Mouse (Mus musculus) embryonic facial prominence, embryonic 11.5 days (tissue): Measurements from ENCODE around the gene Cdc7. TPM values are rescaled to one million over a fixed set of nuclear protein-coding genes. Genes with fewer than 3 reads are reported as not detected.

ENCODE experiments used
- ATAC-seq: fragments of 200-750 bp; cut with Nextera tagmentation; replicated peaks from 2 replicates; pipeline ENCODE4 v1.8.0; 2017; ENCODE audit warnings: low read depth; ENCODE audit not compliant: insufficient number of reproducible peaks, low FRiP score, low TSS enrichment
- DNase-seq: peaks from one replicate; pipeline ENCODE4 v3.0.0-alpha.2; 2015; ENCODE audit warnings: low spot score
- H3K27ac ChIP-seq: fragments of 300-500 bp; sonication (generic); replicated peaks from 2 replicates; pipeline ENCODE4 v1.5.1; 2014; ENCODE audit warnings: mild to moderate bottlenecking, low read depth, low read length, control low read depth
- H3K27me3 ChIP-seq: fragments of 300-500 bp; sonication (generic); 2 replicates; pipeline ENCODE4 v1.6.1; 2014; ENCODE audit warnings: mild to moderate bottlenecking, low read length, moderate library complexity, mixed read lengths; ENCODE audit not compliant: control insufficient read depth, insufficient read depth
- H3K36me3 ChIP-seq: fragments of 300-500 bp; sonication (generic); replicated peaks from 2 replicates; pipeline ENCODE4 v1.6.1; 2014; ENCODE audit warnings: low read depth, mild to moderate bottlenecking, low read length, moderate library complexity, mixed read lengths; ENCODE audit not compliant: control insufficient read depth, insufficient read depth
- H3K4me1 ChIP-seq: fragments of 300-500 bp; sonication (generic); 2 replicates; pipeline ENCODE4 v1.6.1; 2014; ENCODE audit warnings: low read length, mixed read lengths; ENCODE audit not compliant: control insufficient read depth, insufficient read depth
- H3K4me2 ChIP-seq: fragments of 300-500 bp; sonication (generic); 2 replicates; pipeline ENCODE4 v1.6.1; 2014; ENCODE audit warnings: low read depth, mild to moderate bottlenecking, control low read depth, low read length, moderate library complexity
- H3K4me3 ChIP-seq: fragments of 300-500 bp; sonication (generic); 2 replicates; pipeline ENCODE4 v1.5.1; 2014; ENCODE audit warnings: low read depth, low read length, control low read depth
- H3K9ac ChIP-seq: fragments of 300-500 bp; sonication (generic); replicated peaks from 2 replicates; pipeline ENCODE4 v1.6.1; 2014; ENCODE audit warnings: mild to moderate bottlenecking, control low read depth, low read length
- H3K9me3 ChIP-seq: fragments of 300-500 bp; sonication (generic); replicated peaks from 2 replicates; pipeline ENCODE4 v1.6.1; 2016; ENCODE audit warnings: mild to moderate bottlenecking, low read length, inconsistent platforms, mixed read lengths; ENCODE audit not compliant: control insufficient read depth
- WGBS: fragments of 180-500 bp; shearing (Covaris S2); extraction: QIAGEN DNeasy Blood & Tissue Kit; methylation state at CpG from one replicate; pipeline ENCODE4 v1.1.7; 2014; 5-methylcytosine and 5-hydroxymethylcytosine counted together
- polyA plus RNA-seq: library from polyadenylated mRNA; unstranded; fragments of >200 nt; fragmentation: Nextera tagmentation; extraction: Ambion mirVana; gene quantifications from 2 replicates; pipeline ENCODE4 v1.2.1, GENCODE M21; 2014

Gene Cdc7
- polyA plus RNA-seq = 69.0 and 70.4 TPM in 2 replicates

DNA sequence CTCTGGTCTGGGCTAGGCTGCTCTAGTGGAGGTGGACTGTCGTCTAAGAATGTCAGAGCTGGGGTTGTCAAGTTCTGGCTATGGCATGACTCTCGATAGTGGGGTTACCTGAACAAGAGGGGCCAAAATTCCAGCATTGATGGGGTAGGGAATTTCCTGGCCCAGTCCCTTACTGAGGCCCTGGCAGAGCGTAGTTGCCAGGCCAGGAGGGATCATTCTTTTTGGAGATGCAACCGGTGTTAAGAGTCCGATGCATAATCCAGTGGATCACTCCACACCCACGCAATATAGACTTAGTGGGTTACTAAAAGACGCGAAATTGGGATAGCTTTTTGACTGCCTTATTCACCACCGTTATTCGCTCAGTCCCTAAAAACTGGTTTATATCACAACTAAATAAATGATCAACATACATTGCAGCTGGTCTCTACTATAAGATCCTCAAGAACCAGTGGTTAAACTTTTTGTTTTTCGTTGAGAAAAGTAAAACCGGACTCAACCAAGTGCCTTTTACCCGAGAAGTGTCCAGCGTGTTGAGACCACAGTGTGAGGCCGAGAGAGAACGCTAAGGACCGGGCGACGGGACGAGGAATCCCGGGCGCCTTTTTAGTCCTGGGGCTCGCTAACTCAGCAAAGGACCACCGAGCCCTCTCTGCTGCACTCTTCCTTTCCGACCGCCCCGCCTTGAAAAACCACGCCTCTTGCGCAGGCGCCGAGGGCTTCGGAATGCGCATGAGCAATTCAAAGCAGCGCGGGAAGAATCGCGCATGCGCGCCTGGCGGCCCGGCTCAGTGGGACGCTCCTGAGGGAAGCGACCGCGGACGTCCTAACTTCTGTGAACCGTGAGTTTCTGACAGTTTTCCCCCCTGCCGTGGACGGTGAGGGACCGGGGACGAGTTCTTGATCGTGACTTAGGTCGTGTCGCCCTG lies at the start of gene Cdc7:
Cdc7 (plus strand) TSS at position 739 of the 929 bp plus-strand sequence.
- H3K27ac ChIP-seq = peak within 1 kb of the TSS; percentile 73
- ATAC-seq = peak; percentile 93
- H3K9ac ChIP-seq = peak within 1 kb of the TSS; percentile 70
- H3K36me3 ChIP-seq = no peaks in the 10 kb centered on the region; the same call in 1 of the 2 replicates
- H3K27me3 ChIP-seq = no peaks in the 10 kb centered on the region
- WGBS = 5% methylated on average over 54 of the region's 54 CpGs
- peak within 1 kb of the TSS; percentile 72 for H3K4me3 ChIP-seq
- H3K4me1 ChIP-seq = no peaks in the 10 kb centered on the region
- DNase-seq = peak; percentile 97
- no peaks in the 10 kb centered on the region for H3K9me3 ChIP-seq
- peak within 1 kb of the TSS; percentile 86 for H3K4me2 ChIP-seq

DNA sequence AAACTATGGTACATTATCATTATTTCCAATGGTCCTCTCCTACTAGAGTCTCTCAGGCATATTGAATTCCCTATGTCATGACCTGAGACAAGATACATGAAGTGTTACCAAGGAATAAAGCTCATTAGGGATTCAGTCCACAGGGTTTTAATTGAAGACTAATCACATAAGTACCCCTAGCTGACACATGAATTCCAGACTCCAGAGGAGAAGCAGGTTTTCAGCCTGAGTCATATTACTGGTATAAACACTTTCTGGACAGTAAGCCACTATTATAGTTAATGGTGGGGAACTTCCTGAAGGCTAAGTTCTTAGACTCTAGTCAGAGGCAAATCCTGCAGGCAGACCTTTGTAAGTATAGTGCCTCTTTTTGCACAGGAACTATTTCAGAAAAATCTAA lies 44.8 kb upstream of the Cdc7 start:
- ATAC-seq = no peak
- DNase-seq = no peak
- Histone ChIP-seq H3K27ac (no peak overlapping the region), H3K4me1 (no peaks in the 10 kb centered on the region), H3K9me3 (no peaks in the 10 kb centered on the region), H3K4me2 (no peak overlapping the region), H3K4me3 (no peak overlapping the region), H3K9ac (no peak overlapping the region), H3K27me3 (no peaks in the 10 kb centered on the region), H3K36me3 (no peaks in the 10 kb centered on the region)

DNA sequence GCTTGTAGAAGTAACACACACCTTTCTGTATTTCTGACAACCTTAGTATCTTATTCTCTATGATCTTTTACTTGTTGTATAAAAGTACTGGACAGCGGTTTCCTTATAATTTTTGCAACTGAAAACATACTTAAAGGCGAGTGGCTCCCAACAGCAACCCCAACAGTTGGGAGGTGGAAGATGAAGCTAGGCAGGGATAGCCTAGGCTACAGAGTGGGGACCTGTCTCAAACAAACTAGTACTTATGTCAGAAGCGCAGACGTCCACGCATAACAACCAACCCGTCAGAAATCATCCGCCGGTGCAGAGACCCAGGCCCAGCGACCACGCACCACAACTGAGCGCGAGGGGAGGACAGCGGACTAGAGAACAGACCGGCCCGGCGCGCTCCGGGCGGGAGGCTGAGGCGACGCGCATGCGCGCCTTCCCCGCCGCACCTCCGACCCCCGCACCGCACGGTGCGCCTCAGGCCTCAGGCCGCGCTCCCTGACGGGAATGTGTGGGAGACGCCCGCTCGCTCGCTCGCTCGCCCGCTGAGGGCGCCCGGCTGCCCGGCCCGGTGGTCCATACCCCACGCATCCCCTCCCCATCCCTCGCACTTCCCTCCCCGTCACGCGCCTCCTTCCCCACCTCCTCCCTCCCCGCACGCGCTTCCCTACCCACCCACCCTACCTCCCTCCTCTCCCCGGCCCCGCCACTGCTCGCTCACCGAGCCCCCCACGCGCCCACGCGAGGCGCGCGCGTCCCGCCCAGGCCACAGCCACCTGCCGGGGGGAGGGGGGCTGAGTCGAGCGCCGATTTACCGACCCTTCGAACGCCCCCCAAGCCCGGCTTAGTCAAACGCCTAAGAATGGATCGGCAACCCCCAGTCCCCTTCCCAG lies 38.4 kb upstream of the Cdc7 start, which contains the start of gene Hfm1:
Hfm1 (minus strand) TSS at position 834 of the 881 bp plus-strand sequence.
- Histone ChIP-seq H3K4me3 (peak within 1 kb of the TSS; percentile 72), H3K9ac (peak within 1 kb of the TSS; percentile 78), H3K27me3 (no peaks in the 10 kb centered on the region), H3K9me3 (no peaks in the 10 kb centered on the region), H3K4me2 (peak within 1 kb of the TSS; percentile 75), H3K27ac (0 out of 2 replicates have a peak within 1 kb of the TSS, but pooled peaks have one; percentile 35), H3K4me1 (no peaks in the 10 kb centered on the region), H3K36me3 (no peaks in the 10 kb centered on the region)
- DNase-seq = peak; percentile 81
- ATAC-seq = peak; percentile 97
- under 1% methylated on average over 39 of the region's 76 CpGs for WGBS

DNA sequence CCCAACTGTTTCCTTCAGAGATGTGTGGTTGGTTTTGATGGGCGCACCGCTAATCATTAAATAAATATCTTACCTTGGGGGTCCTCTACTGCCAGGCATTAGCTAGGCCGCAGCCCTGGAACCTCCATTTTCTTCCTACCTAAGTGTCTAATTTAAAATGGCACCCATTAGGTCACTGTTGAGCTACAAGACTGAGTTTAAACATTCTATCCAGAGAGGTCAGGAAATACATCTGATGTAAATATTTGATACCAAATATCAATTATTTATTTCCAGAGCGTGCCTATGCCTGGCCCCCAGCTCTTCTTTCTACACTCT lies 37.8 kb upstream of the Cdc7 start:
- WGBS = 27% methylated on average over 4 of the region's 4 CpGs
- no peak overlapping the region for H3K27ac ChIP-seq
- H3K4me3 ChIP-seq = peak overlapping the region; percentile 72
- peak overlapping the region; percentile 78 for H3K9ac ChIP-seq
- no peaks in the 10 kb centered on the region for H3K27me3 ChIP-seq
- DNase-seq (no peak), ATAC-seq (no peak)
- no peaks in the 10 kb centered on the region for H3K36me3 ChIP-seq
- H3K4me2 ChIP-seq = peak overlapping the region; percentile 75
- H3K9me3 ChIP-seq = no peaks in the 10 kb centered on the region
- no peaks in the 10 kb centered on the region for H3K4me1 ChIP-seq

DNA sequence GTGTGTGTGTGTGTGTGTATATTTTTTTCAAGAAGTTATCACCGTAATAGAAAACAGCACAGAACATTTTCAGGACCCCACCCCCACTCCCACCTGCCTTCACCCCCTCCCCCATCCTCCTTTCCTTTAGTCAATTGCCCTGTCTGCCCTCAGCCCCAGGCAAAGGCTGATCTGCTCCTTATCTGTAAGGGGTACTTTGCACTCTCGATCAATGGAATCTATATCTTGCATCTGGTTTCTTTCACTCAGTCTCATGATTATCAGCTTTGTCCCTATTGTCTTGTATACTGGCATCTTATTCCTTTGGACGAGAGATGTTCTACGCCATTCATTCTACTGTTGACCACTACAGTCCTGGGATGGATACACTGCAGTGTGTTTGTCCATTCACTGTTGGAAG lies 36.1 kb upstream of the Cdc7 start:
- no peak overlapping the region for H3K4me2 ChIP-seq
- ATAC-seq = no peak
- no peak for DNase-seq
- no peak overlapping the region for H3K4me3 ChIP-seq
- WGBS = 64% methylated on average over 4 of the region's 4 CpGs
- H3K27ac ChIP-seq = no peak overlapping the region
- no peak overlapping the region for H3K9ac ChIP-seq
- H3K36me3 ChIP-seq = no peaks in the 10 kb centered on the region
- H3K4me1 ChIP-seq = no peaks in the 10 kb centered on the region
- no peaks in the 10 kb centered on the region for H3K9me3 ChIP-seq
- no peaks in the 10 kb centered on the region for H3K27me3 ChIP-seq

DNA sequence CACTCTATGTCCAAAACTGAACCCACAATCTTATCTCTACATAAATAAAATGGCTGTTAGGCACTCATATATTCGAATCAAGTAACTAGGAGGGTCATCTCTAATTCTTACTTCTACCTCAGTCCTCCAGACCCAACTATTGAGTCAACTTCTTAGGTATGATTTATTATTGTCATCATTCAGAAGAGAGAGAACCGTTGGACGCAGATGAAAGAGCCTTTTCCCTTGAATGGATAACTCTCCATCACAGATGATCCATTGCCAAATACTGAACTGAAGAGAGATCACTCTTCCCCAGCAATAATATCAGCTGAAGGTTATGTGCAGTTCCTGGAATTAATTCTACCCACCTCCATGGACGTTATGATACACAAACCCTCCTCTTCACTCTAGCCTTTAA lies 17.8 kb upstream of the Cdc7 start:
- ATAC-seq (no peak), DNase-seq (no peak)
- Histone ChIP-seq H3K27ac (no peak overlapping the region), H3K9me3 (no peaks in the 10 kb centered on the region), H3K4me2 (no peak overlapping the region), H3K9ac (no peak overlapping the region), H3K27me3 (no peaks in the 10 kb centered on the region), H3K36me3 (no peaks in the 10 kb centered on the region), H3K4me3 (no peak overlapping the region), H3K4me1 (no peaks in the 10 kb centered on the region)
- 78% methylated on average over 4 of the region's 4 CpGs for WGBS

DNA sequence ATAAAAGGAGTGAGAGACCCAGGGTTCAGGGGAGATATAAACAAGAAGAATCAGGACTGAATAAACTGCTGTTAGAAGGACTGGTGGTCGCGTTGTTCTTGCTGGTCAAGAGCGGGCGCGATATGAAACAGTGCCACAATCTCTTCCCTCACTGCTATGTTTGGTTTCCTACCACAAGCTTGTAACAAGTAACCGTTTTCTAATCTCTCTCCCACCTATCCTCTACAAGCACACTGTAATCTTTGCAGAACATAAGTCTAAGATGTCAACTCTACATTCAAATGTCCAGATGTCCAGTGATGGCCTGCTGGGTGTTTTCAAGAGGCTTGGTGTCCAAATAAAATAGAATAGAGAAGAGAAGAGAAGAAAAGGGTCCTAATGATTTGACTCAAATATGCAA lies 15.4 kb upstream of the Cdc7 start:
- no peak for DNase-seq
- H3K4me1 ChIP-seq = no peaks in the 10 kb centered on the region
- 79% methylated on average over 6 of the region's 6 CpGs for WGBS
- no peaks in the 10 kb centered on the region for H3K27me3 ChIP-seq
- no peaks in the 10 kb centered on the region for H3K36me3 ChIP-seq
- H3K9ac ChIP-seq = no peak overlapping the region
- no peak overlapping the region for H3K27ac ChIP-seq
- H3K4me3 ChIP-seq = no peak overlapping the region
- no peak for ATAC-seq
- no peaks in the 10 kb centered on the region for H3K9me3 ChIP-seq
- no peak overlapping the region for H3K4me2 ChIP-seq
